ENCODE assay signal across 20 mouse cellular contexts in genomic region chr3:126105086-126105485, GRCm38 (mm10).
"Had no signal": no experiment of that assay in that cellular context is flagged by ENCODE, and none has a peak within 500 bp of the region (broad histone marks: within the 10 kb centered on the region; RNA-seq: fewer than 3 reads in every experiment).

No protein-coding gene starts in this region.

- H3K4me2 ChIP-seq: lung, embryonic 14.5 days; midbrain, embryonic 11.5 days; midbrain, embryonic 13.5 days; neural tube, embryonic 13.5 days; neural tube, embryonic 15.5 days had no signal

- ATAC-seq: midbrain, embryonic 13.5 days; midbrain, embryonic 16.5 days had no signal

- H3K36me3 ChIP-seq: midbrain, embryonic 13.5 days; neural tube, embryonic 13.5 days; neural tube, embryonic 15.5 days had no signal

- H3K4me3 ChIP-seq: megakaryocyte, embryonic 14.5 days; midbrain, embryonic 13.5 days; myocyte; neural tube, embryonic 13.5 days; neural tube, embryonic 15.5 days had no signal

- H3K27me3 ChIP-seq: megakaryocyte, embryonic 14.5 days; midbrain, embryonic 13.5 days; neural tube, embryonic 13.5 days; neural tube, embryonic 15.5 days had no signal

- H3K9me3 ChIP-seq: megakaryocyte, embryonic 14.5 days; midbrain, embryonic 13.5 days; neural tube, embryonic 13.5 days; neural tube, embryonic 15.5 days had no signal

- H3K9ac ChIP-seq: lung, embryonic 14.5 days; midbrain, embryonic 13.5 days; neural tube, embryonic 13.5 days; neural tube, embryonic 15.5 days had no signal

- DNase-seq: lung, adult 18-20 months; lung, embryonic 14.5 days; lung, postnatal 14 days; lung, postnatal 36 days; retina, postnatal 1 day; right cerebral cortex, adult 18-20 months; right cerebral cortex, postnatal 25 days; right cerebral cortex, postnatal 4 days; spleen, adult 18-20 months; thymus, adult 18-20 months; thymus, postnatal 14 days; thymus, postnatal 36 days had no signal

- H3K4me1 ChIP-seq: megakaryocyte, embryonic 14.5 days; midbrain, embryonic 13.5 days; neural tube, embryonic 13.5 days; neural tube, embryonic 15.5 days had no signal

- H3K27ac ChIP-seq: macrophage; midbrain, embryonic 13.5 days; neural tube, embryonic 13.5 days; neural tube, embryonic 15.5 days had no signal
